Mouse (Mus musculus): ENCODE data around the gene Prl2c2.
"Not testable (repeated sequence)": the region's sequence is repeated elsewhere in the genome, so short reads cannot be mapped to it uniquely, and the experiment has no call there.

Gene Prl2c2

GRCm38 (mm10) chr13:13005283-13005682, at the start of gene Prl2c2:
Gene Prl2c2, minus strand, starts transcription at chr13:13005383.
- DNase-seq: not testable (repeated sequence)

GRCm38 (mm10) chr13:13025872-13026271, 20.7 kb upstream of the Prl2c2 start:
- not testable (repeated sequence) for DNase-seq

- not testable (repeated sequence) for DNase-seq
Observed at GRCm38 (mm10) chr13:13013993-13014549, 8.9 kb upstream of the Prl2c2 start.
